Mouse (Mus musculus) heart, adult 10 weeks (tissue): ENCODE results near the gene Olfr164. TPM values are rescaled to one million over a fixed set of nuclear protein-coding genes. Genes with fewer than 3 reads are reported as not detected.

ENCODE experiments used
- polyA plus RNA-seq: library from polyadenylated mRNA; stranded (reverse); fragments of 350-450 nt; fragmentation: Illumina TruSeq; extraction: RNeasy Lipid Tissue Mini Kit (QIAGEN cat#74804); gene quantifications from one replicate; pipeline ENCODE4 v1.2.3, GENCODE M21; 2014; ENCODE audit warnings: low read depth, low replicate concordance

Olfr164 gene
- not detected for polyA plus RNA-seq

GRCm38 (mm10) chr16:19313964-19314363 is at the start of gene Olfr164:
Gene Olfr164, minus strand, starts transcription at chr16:19314064.

Other genes starting within 250 kb of the Olfr164 start
- not detected for gene Olfr165, start 109.1 kb upstream of the Olfr164 start, polyA plus RNA-seq
- not detected for gene Olfr166, start 169.6 kb upstream of the Olfr164 start, polyA plus RNA-seq
- not detected for gene Olfr167, start 208.2 kb upstream of the Olfr164 start, polyA plus RNA-seq
- gene Olfr168, start 221.5 kb upstream of the Olfr164 start, polyA plus RNA-seq: not detected